Mouse (Mus musculus): ENCODE measurements around the gene Smg6. TPM values are rescaled to one million over a fixed set of nuclear protein-coding genes. Genes with fewer than 3 reads are reported as not detected.
"Not testable (repeated sequence)": the region's sequence is repeated elsewhere in the genome, so short reads cannot be mapped to it uniquely, and the experiment has no call there.

Gene Smg6
- polyA plus RNA-seq, 1 experiment from 2014 or later: 15.9 TPM

- Histone ChIP-seq H3K4me1 (ENCODE audit: control insufficient read depth, insufficient read depth, low read length) (no peaks in the 10 kb centered on the region), H3K9me3 (ENCODE audit: control insufficient read depth, low read length) (no peaks in the 10 kb centered on the region), H3K4me2 (ENCODE audit: low read length) (no peak overlapping the region), H3K4me3 (replicated peaks; ENCODE audit: low read depth, low read length) (no peak overlapping the region), H3K36me3 (ENCODE audit: control insufficient read depth, insufficient read depth, low read length) (peaks cover 33% of the 10 kb centered on the region), H3K27me3 (ENCODE audit: control insufficient read depth, insufficient read depth, low read length) (no peaks in the 10 kb centered on the region), H3K9ac (replicated peaks; ENCODE audit: low read length) (no peak overlapping the region), H3K27ac (replicated peaks; ENCODE audit: low read depth, low read length) (no peak overlapping the region)
- ATAC-seq (ENCODE audit: low FRiP score, low TSS enrichment) (no peak), DNase-seq (no peak)
Measured at GRCm38 (mm10) chr11:74994856-74995255, 69.2 kb downstream of the Smg6 start.

GRCm38 (mm10) chr11:74996482-74996881 is 70.9 kb downstream of the Smg6 start:
- no peak overlapping the region for H3K27ac ChIP-seq (replicated peaks; ENCODE audit: low read depth, low read length)
- 0 out of 2 replicates have a peak, but pooled peaks cover 6% of the 10 kb centered on the region for H3K4me1 ChIP-seq (ENCODE audit: control insufficient read depth, insufficient read depth, low read length)
- peaks cover 25% of the 10 kb centered on the region for H3K36me3 ChIP-seq (ENCODE audit: control insufficient read depth, insufficient read depth, low read length)
- no peaks in the 10 kb centered on the region for H3K9me3 ChIP-seq (ENCODE audit: control insufficient read depth, low read length)
- 100% methylated on average over 1 of the region's 1 CpGs for WGBS
- ATAC-seq (ENCODE audit: low FRiP score, low TSS enrichment) (no peak), DNase-seq (no peak)
- no peak overlapping the region for H3K9ac ChIP-seq (replicated peaks; ENCODE audit: low read length)
- H3K27me3 ChIP-seq (ENCODE audit: control insufficient read depth, insufficient read depth, low read length): no peaks in the 10 kb centered on the region
- no peak overlapping the region for H3K4me3 ChIP-seq (replicated peaks; ENCODE audit: low read depth, low read length)
- no peak overlapping the region for H3K4me2 ChIP-seq (ENCODE audit: low read length)

GRCm38 (mm10) chr11:75000869-75001653 is 75.4 kb downstream of the Smg6 start:
- Histone ChIP-seq H3K4me2 (ENCODE audit: low read length) (peak overlapping the region; percentile 11; the same call in 1 of the 2 replicates), H3K4me1 (ENCODE audit: control insufficient read depth, insufficient read depth, low read length) (0 out of 2 replicates have a peak, but pooled peaks cover 7% of the 10 kb centered on the region), H3K27ac (replicated peaks; ENCODE audit: low read depth, low read length) (peak overlapping the region; percentile 58), H3K36me3 (ENCODE audit: control insufficient read depth, insufficient read depth, low read length) (0 out of 2 replicates have a peak, but pooled peaks cover 3% of the 10 kb centered on the region), H3K9ac (replicated peaks; ENCODE audit: low read length) (no peak overlapping the region), H3K27me3 (ENCODE audit: control insufficient read depth, insufficient read depth, low read length) (no peaks in the 10 kb centered on the region), H3K4me3 (replicated peaks; ENCODE audit: low read depth, low read length) (no peak overlapping the region), H3K9me3 (ENCODE audit: control insufficient read depth, low read length) (no peaks in the 10 kb centered on the region)
- WGBS: 46% methylated on average over 10 of the region's 10 CpGs
- DNase-seq: peak; percentile 46
- no peak for ATAC-seq (ENCODE audit: low FRiP score, low TSS enrichment)

GRCm38 (mm10) chr11:75008270-75008669 is 82.6 kb downstream of the Smg6 start:
- Histone ChIP-seq H3K27ac (replicated peaks; ENCODE audit: low read depth, low read length) (no peak overlapping the region), H3K4me1 (ENCODE audit: control insufficient read depth, insufficient read depth, low read length) (peaks cover 6% of the 10 kb centered on the region), H3K4me2 (ENCODE audit: low read length) (no peak overlapping the region), H3K9me3 (ENCODE audit: control insufficient read depth, low read length) (no peaks in the 10 kb centered on the region), H3K4me3 (replicated peaks; ENCODE audit: low read depth, low read length) (no peak overlapping the region), H3K36me3 (ENCODE audit: control insufficient read depth, insufficient read depth, low read length) (peaks cover 3% of the 10 kb centered on the region; the same call in 1 of the 2 replicates), H3K27me3 (ENCODE audit: control insufficient read depth, insufficient read depth, low read length) (no peaks in the 10 kb centered on the region), H3K9ac (replicated peaks; ENCODE audit: low read length) (no peak overlapping the region)
- WGBS: 87% methylated on average over 2 of the region's 2 CpGs
- DNase-seq (no peak), ATAC-seq (ENCODE audit: low FRiP score, low TSS enrichment) (no peak)

- H3K9ac ChIP-seq (replicated peaks; ENCODE audit: low read length); DNase-seq; H3K4me2 ChIP-seq (ENCODE audit: low read length); H3K36me3 ChIP-seq (ENCODE audit: control insufficient read depth, insufficient read depth, low read length); H3K27me3 ChIP-seq (ENCODE audit: control insufficient read depth, insufficient read depth, low read length); H3K4me3 ChIP-seq (replicated peaks; ENCODE audit: low read depth, low read length); H3K27ac ChIP-seq (replicated peaks; ENCODE audit: low read depth, low read length); ATAC-seq (ENCODE audit: low FRiP score, low TSS enrichment); H3K9me3 ChIP-seq (ENCODE audit: control insufficient read depth, low read length): not testable (repeated sequence)
- H3K4me1 ChIP-seq (ENCODE audit: control insufficient read depth, insufficient read depth, low read length): peaks cover 14% of the 10 kb centered on the region
- 95% methylated on average over 2 of the region's 2 CpGs for WGBS
Measured at GRCm38 (mm10) chr11:75009537-75009936, 83.9 kb downstream of the Smg6 start.

GRCm38 (mm10) chr11:75012997-75013694 is 87.5 kb downstream of the Smg6 start:
- H3K27me3 ChIP-seq (ENCODE audit: control insufficient read depth, insufficient read depth, low read length): no peaks in the 10 kb centered on the region
- no peak for ATAC-seq (ENCODE audit: low FRiP score, low TSS enrichment)

GRCm38 (mm10) chr11:75013764-75014695 is 88.4 kb downstream of the Smg6 start:
- Histone ChIP-seq H3K9ac (replicated peaks; ENCODE audit: low read length) (no peak overlapping the region), H3K27me3 (ENCODE audit: control insufficient read depth, insufficient read depth, low read length) (no peaks in the 10 kb centered on the region), H3K4me3 (replicated peaks; ENCODE audit: low read depth, low read length) (no peak overlapping the region), H3K4me2 (ENCODE audit: low read length) (no peak overlapping the region), H3K4me1 (ENCODE audit: control insufficient read depth, insufficient read depth, low read length) (peaks cover 20% of the 10 kb centered on the region), H3K27ac (replicated peaks; ENCODE audit: low read depth, low read length) (peak overlapping the region; percentile 49; the same call in 1 of the 2 replicates), H3K9me3 (ENCODE audit: control insufficient read depth, low read length) (no peaks in the 10 kb centered on the region), H3K36me3 (ENCODE audit: control insufficient read depth, insufficient read depth, low read length) (no peaks in the 10 kb centered on the region)
- ATAC-seq (ENCODE audit: low FRiP score, low TSS enrichment): no peak
- WGBS: 71% methylated on average over 12 of the region's 12 CpGs
- peak; percentile 51 for DNase-seq

More at GRCm38 (mm10) chr11:75012997-75013694, 87.5 kb downstream of the Smg6 start:
- Histone ChIP-seq H3K27ac (replicated peaks; ENCODE audit: low read depth, low read length) (peak overlapping the region; percentile 34), H3K4me2 (ENCODE audit: low read length) (no peak overlapping the region), H3K36me3 (ENCODE audit: control insufficient read depth, insufficient read depth, low read length) (peaks cover 3% of the 10 kb centered on the region; the same call in 1 of the 2 replicates), H3K4me1 (ENCODE audit: control insufficient read depth, insufficient read depth, low read length) (peaks cover 20% of the 10 kb centered on the region), H3K4me3 (replicated peaks; ENCODE audit: low read depth, low read length) (no peak overlapping the region), H3K9me3 (ENCODE audit: control insufficient read depth, low read length) (no peaks in the 10 kb centered on the region), H3K9ac (replicated peaks; ENCODE audit: low read length) (peak overlapping the region; percentile 23; the same call in 1 of the 2 replicates)
- DNase-seq: peak; percentile 54
- WGBS: 48% methylated on average over 12 of the region's 12 CpGs

GRCm38 (mm10) chr11:75014816-75015215 is 89.2 kb downstream of the Smg6 start:
- H3K27me3 ChIP-seq (ENCODE audit: control insufficient read depth, insufficient read depth, low read length): no peaks in the 10 kb centered on the region
- DNase-seq (no peak), ATAC-seq (ENCODE audit: low FRiP score, low TSS enrichment) (no peak)
- no peaks in the 10 kb centered on the region for H3K9me3 ChIP-seq (ENCODE audit: control insufficient read depth, low read length)
- 45% methylated on average over 4 of the region's 4 CpGs for WGBS
- no peak overlapping the region for H3K4me2 ChIP-seq (ENCODE audit: low read length)
- H3K4me1 ChIP-seq (ENCODE audit: control insufficient read depth, insufficient read depth, low read length): peaks cover 20% of the 10 kb centered on the region
- peak overlapping the region; percentile 20; the same call in 1 of the 2 replicates for H3K27ac ChIP-seq (replicated peaks; ENCODE audit: low read depth, low read length)
- H3K36me3 ChIP-seq (ENCODE audit: control insufficient read depth, insufficient read depth, low read length): no peaks in the 10 kb centered on the region
- no peak overlapping the region for H3K4me3 ChIP-seq (replicated peaks; ENCODE audit: low read depth, low read length)
- no peak overlapping the region for H3K9ac ChIP-seq (replicated peaks; ENCODE audit: low read length)
